Comparison of ENCODE assay signal across 7 mouse cellular contexts in genomic region chr4:150651390-150652277, GRCm38 (mm10). TPM values are rescaled to one million over a fixed set of nuclear protein-coding genes. Genes with fewer than 3 reads are reported as not detected.
DNase-seq lines count a peak whose midpoint lies in the region; ATAC-seq and TF ChIP-seq lines count a peak whose summit lies in the region.

TSS of gene Slc45a1 (minus strand) at chr4:150652174.

- no peak within 1 kb of the TSS for H3K27ac ChIP-seq in ES-E14 (ENCODE audit: insufficient read depth, low read depth, low read length, poor library complexity, severe bottlenecking)
- no peak within 1 kb of the TSS for H3K27ac ChIP-seq in forebrain, embryonic 12.5 days
- 0 out of 2 replicates have a peak within 1 kb of the TSS, but pooled peaks have one; percentile 42 for H3K27ac ChIP-seq in neural tube, embryonic 13.5 days (replicated peaks)

- H3K27me3 ChIP-seq in forebrain, embryonic 12.5 days: peaks cover 35% of the 10 kb centered on the region
- peaks cover 12% of the 10 kb centered on the region for H3K27me3 ChIP-seq in neural tube, embryonic 13.5 days

- peak within 1 kb of the TSS; percentile 23 to 60; a peak in 3 of 4 replicates for H3K4me3 ChIP-seq in ES-E14 (ENCODE audit: insufficient read depth in 1 of 2, low read depth in 1 of 2, low read length in 2 of 2, poor library complexity in 1 of 2, severe bottlenecking in 1 of 2)
- peak within 1 kb of the TSS; percentile 52 for H3K4me3 ChIP-seq in forebrain, embryonic 12.5 days (replicated peaks)
- H3K4me3 ChIP-seq in neural tube, embryonic 13.5 days: peak within 1 kb of the TSS; percentile 59

- peaks cover 0 to 13% of the 10 kb centered on the region in 2 experiments; a peak in 1 of 4 replicates for H3K4me1 ChIP-seq in ES-E14 (ENCODE audit: control insufficient read depth in 2 of 2, insufficient read depth in 2 of 2, low read length in 2 of 2, poor library complexity in 1 of 2)
- H3K4me1 ChIP-seq in forebrain, embryonic 12.5 days: peaks cover 7% of the 10 kb centered on the region; the same call in 1 of the 2 replicates
- peaks cover 21% of the 10 kb centered on the region for H3K4me1 ChIP-seq in neural tube, embryonic 13.5 days (replicated peaks)

- no peaks in the 10 kb centered on the region for H3K9me3 ChIP-seq in ES-E14 (ENCODE audit: control insufficient read depth, insufficient read depth, low read depth, low read length)
- H3K9me3 ChIP-seq in forebrain, embryonic 12.5 days: no peaks in the 10 kb centered on the region
- H3K9me3 ChIP-seq in neural tube, embryonic 13.5 days: no peaks in the 10 kb centered on the region

- in situ Hi-C loops in ES-E14 (cut with MboI; ENCODE audit: low sequenced_read_pairs in 2 of 2, unreplicated experiment in 2 of 2): loop anchor here (10.0 to 25.0 kb wide), 2 partner anchors 236 to 253 kb away; no protein-coding TSS in a partner anchor

- H3K9ac ChIP-seq in ES-E14 (ENCODE audit: insufficient read depth, low read depth, low read length, poor library complexity, severe bottlenecking): peak within 1 kb of the TSS; percentile 42; the same call in 1 of the 2 replicates
- H3K9ac ChIP-seq in forebrain, embryonic 12.5 days: peak within 1 kb of the TSS; percentile 53
- peak within 1 kb of the TSS; percentile 84 for H3K9ac ChIP-seq in neural tube, embryonic 13.5 days

- 5% methylated on average over 41 of the region's 41 CpGs for WGBS in forebrain, embryonic 12.5 days
- 4% methylated on average over 41 of the region's 41 CpGs for WGBS in neural tube, embryonic 13.5 days

- peak within 1 kb of the TSS; percentile 71 for H3K4me2 ChIP-seq in forebrain, embryonic 12.5 days
- peak within 1 kb of the TSS; percentile 63 for H3K4me2 ChIP-seq in neural tube, embryonic 13.5 days

- no peaks in the 10 kb centered on the region for H3K36me3 ChIP-seq in ES-E14 (ENCODE audit: control insufficient read depth, insufficient read depth, low read length, poor library complexity, severe bottlenecking)
- no peaks in the 10 kb centered on the region for H3K36me3 ChIP-seq in forebrain, embryonic 12.5 days (replicated peaks)
- H3K36me3 ChIP-seq in neural tube, embryonic 13.5 days: peaks cover 4% of the 10 kb centered on the region; the same call in 1 of the 2 replicates

- peak; percentile 78 for ATAC-seq in forebrain, embryonic 12.5 days (ENCODE audit: low FRiP score)
- peak; percentile 82 for ATAC-seq in neural tube, embryonic 13.5 days (ENCODE audit: low read depth)

- peak; percentile 35 for DNase-seq in CD4-positive helper T cell, adult 2 months (ENCODE audit: low read depth, low spot score)
- no peak for DNase-seq in ES-E14 (ENCODE audit: low read depth, low spot score)
- DNase-seq in layer of hippocampus, postnatal 36 days: peak; percentile 50 to 66
- DNase-seq in adipocyte (ENCODE audit: low spot score): no peak
- DNase-seq in gastrocnemius, postnatal 25 days: no peak

TF ChIP-seq in ES-E14, 5 proteins besides CTCF, POLR2A, EP300 and RAD21:
- no peak for TF ChIP-seq HCFC1 (IDR thresholded peaks at IDR 0.05; ENCODE audit: borderline replicate concordance, insufficient read depth, low read length)
- TF ChIP-seq ZNF384 (IDR thresholded peaks at IDR 0.05; ENCODE audit: low read depth, low read length): no peak
TF ChIP-seq in ES-E14: peak in this region for 0.

RNA-seq across cellular contexts. Expression of gene Slc45a1, which starts in this region (rescaled TPM):
- 0.98 and 2.0 TPM in 2 replicates for total RNA-seq in ES-E14 (2012; rRNA removed)
- polyA plus RNA-seq in forebrain, embryonic 12.5 days (2016; fragmentation: Nextera tagmentation; extraction: Ambion mirVana): 7.3 and 9.5 TPM in 2 replicates
- total RNA-seq in layer of hippocampus, postnatal 36 days (2021): 10 to 100 TPM; 35.0 to 36.2 TPM
- polyA plus RNA-seq in neural tube, embryonic 13.5 days (2015; fragmentation: Nextera tagmentation; extraction: Ambion mirVana): 26.8 and 28.6 TPM in 2 replicates
- not detected for total RNA-seq in gastrocnemius, postnatal 25 days (2021)

Comparison
In these comparisons a context has a peak if more than half of its experiments do, and no peak if none do; other contexts are left out.
1. RNA of gene Slc45a1 (total RNA-seq): 35.0 to 36.2 TPM in layer of hippocampus, postnatal 36 days; 0.98 to 2.0 TPM in ES-E14 and not detected in gastrocnemius, postnatal 25 days; every median in the first group is over 10 times any median in the second.
2. DNase-seq: peak in CD4-positive helper T cell, adult 2 months (single experiment) and layer of hippocampus, postnatal 36 days (2 of 2); none in ES-E14 (single experiment), adipocyte (single experiment) and gastrocnemius, postnatal 25 days (single experiment).
3. Peak in every context shown above with its lines, with median percentiles within 50 percentile points of each other: H3K4me3 ChIP-seq and H3K9ac ChIP-seq.